Mouse (Mus musculus) adrenal gland, adult 10 weeks (tissue): ENCODE data around the gene Lipt2. TPM values are rescaled to one million over a fixed set of nuclear protein-coding genes. Genes with fewer than 3 reads are reported as not detected.

ENCODE experiments used
- polyA plus RNA-seq: library from polyadenylated mRNA; stranded (reverse); fragments of 350-450 nt; fragmentation: Illumina TruSeq; extraction: RNeasy Lipid Tissue Mini Kit (QIAGEN cat#74804); gene quantifications from one replicate; pipeline ENCODE4 v1.2.3, GENCODE M21; 2014; ENCODE audit warnings: low read depth, low replicate concordance

Lipt2 gene
- 8.6 TPM for polyA plus RNA-seq

GRCm38 (mm10) chr7:100159105-100159841, at the start of gene Lipt2:
TSS of gene Lipt2 (plus strand) at chr7:100159277.

DNA sequence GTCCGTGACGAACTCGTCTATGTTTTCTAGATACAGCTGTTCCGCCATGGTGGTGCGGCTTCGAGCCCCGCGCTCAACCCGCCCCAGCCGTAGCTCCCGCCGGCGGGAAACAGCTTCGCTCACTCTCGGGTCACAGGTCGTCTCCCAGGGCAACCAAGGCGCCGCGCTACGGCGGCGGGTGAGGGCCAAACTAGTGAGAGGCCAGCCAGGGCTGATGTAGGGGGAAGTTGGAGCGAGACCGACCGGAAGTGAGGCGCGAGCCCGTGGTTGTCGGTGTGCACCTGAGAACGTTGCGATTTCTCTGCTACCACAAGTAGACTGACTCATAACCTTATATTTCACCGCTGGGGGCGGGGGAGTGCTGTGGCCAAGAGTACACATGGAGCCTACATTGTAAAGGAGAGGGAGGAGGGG, 37.7 kb upstream of the Lipt2 start, which contains the start of gene Pold3:
TSS of gene Pold3 (minus strand) at position 190 of the 414 bp plus-strand sequence.

GRCm38 (mm10) chr7:100176269-100176668, 17.2 kb downstream of the Lipt2 start, which contains the start of gene Kcne3:
TSS of gene Kcne3 (plus strand) at chr7:100176502.

Other genes starting within 250 kb of the Lipt2 start
- gene Rnf169, start 178.8 kb upstream of the Lipt2 start, polyA plus RNA-seq: 11.3 TPM
- gene Chrdl2, start 153.1 kb upstream of the Lipt2 start, polyA plus RNA-seq: not detected
- 20.1 TPM for gene Pold3, start 37.7 kb upstream of the Lipt2 start, polyA plus RNA-seq
- 2.2 TPM for gene Kcne3, start 17.2 kb downstream of the Lipt2 start, polyA plus RNA-seq
- 13.2 TPM for gene Pgm2l1, start 68.1 kb downstream of the Lipt2 start, polyA plus RNA-seq
- gene P4ha3, start 126.2 kb downstream of the Lipt2 start, polyA plus RNA-seq: 0.41 TPM
- gene C2cd3, start 213.0 kb downstream of the Lipt2 start, polyA plus RNA-seq: 26.5 TPM
- gene Ppme1, start 213.0 kb downstream of the Lipt2 start, polyA plus RNA-seq: 84.7 TPM